Mouse (Mus musculus): Measurements from ENCODE around the gene Ptprd. TPM values are rescaled to one million over a fixed set of nuclear protein-coding genes. Genes with fewer than 3 reads are reported as not detected.

Gene Ptprd
- polyA plus RNA-seq, 1 experiment from 2014 or later: 10.0 TPM

GRCm38 (mm10) chr4:76889669-76890068 is 1322.1 kb downstream of the Ptprd start:
- H3K4me1 ChIP-seq (ENCODE audit: control insufficient read depth, insufficient read depth, low read length): no peaks in the 10 kb centered on the region
- H3K36me3 ChIP-seq (ENCODE audit: control insufficient read depth, insufficient read depth): no peaks in the 10 kb centered on the region
- H3K4me2 ChIP-seq (ENCODE audit: low read depth, low read length): no peak overlapping the region
- H3K4me3 ChIP-seq (ENCODE audit: low read length): no peak overlapping the region
- WGBS: 77% methylated on average over 1 of the region's 1 CpGs
- no peak overlapping the region for H3K9ac ChIP-seq (ENCODE audit: low read length)
- H3K27me3 ChIP-seq (ENCODE audit: control insufficient read depth, insufficient read depth, low read length): no peaks in the 10 kb centered on the region
- no peaks in the 10 kb centered on the region for H3K9me3 ChIP-seq (replicated peaks; ENCODE audit: control insufficient read depth, low read length)
- no peak overlapping the region for H3K27ac ChIP-seq (ENCODE audit: low read length)
- ATAC-seq (replicated peaks; ENCODE audit: extremely low read depth, insufficient read depth, low FRiP score): no peak

GRCm38 (mm10) chr4:76881610-76882009 is 1330.2 kb downstream of the Ptprd start:
- Histone ChIP-seq H3K4me2 (ENCODE audit: low read depth, low read length) (no peak overlapping the region), H3K9me3 (replicated peaks; ENCODE audit: control insufficient read depth, low read length) (no peaks in the 10 kb centered on the region), H3K36me3 (ENCODE audit: control insufficient read depth, insufficient read depth) (no peaks in the 10 kb centered on the region), H3K4me3 (ENCODE audit: low read length) (no peak overlapping the region), H3K9ac (ENCODE audit: low read length) (no peak overlapping the region), H3K27ac (ENCODE audit: low read length) (no peak overlapping the region), H3K27me3 (ENCODE audit: control insufficient read depth, insufficient read depth, low read length) (no peaks in the 10 kb centered on the region), H3K4me1 (ENCODE audit: control insufficient read depth, insufficient read depth, low read length) (no peaks in the 10 kb centered on the region)
- ATAC-seq (replicated peaks; ENCODE audit: extremely low read depth, insufficient read depth, low FRiP score): no peak
- 70% methylated on average over 3 of the region's 3 CpGs for WGBS

GRCm38 (mm10) chr4:76870971-76871370 is 1340.8 kb downstream of the Ptprd start:
- H3K4me2 ChIP-seq (ENCODE audit: low read depth, low read length): no peak overlapping the region
- H3K9me3 ChIP-seq (replicated peaks; ENCODE audit: control insufficient read depth, low read length): no peaks in the 10 kb centered on the region
- H3K27ac ChIP-seq (ENCODE audit: low read length): no peak overlapping the region
- H3K36me3 ChIP-seq (ENCODE audit: control insufficient read depth, insufficient read depth): no peaks in the 10 kb centered on the region
- no peak for ATAC-seq (replicated peaks; ENCODE audit: extremely low read depth, insufficient read depth, low FRiP score)
- H3K4me3 ChIP-seq (ENCODE audit: low read length): no peak overlapping the region
- H3K27me3 ChIP-seq (ENCODE audit: control insufficient read depth, insufficient read depth, low read length): no peaks in the 10 kb centered on the region
- H3K9ac ChIP-seq (ENCODE audit: low read length): no peak overlapping the region
- no peaks in the 10 kb centered on the region for H3K4me1 ChIP-seq (ENCODE audit: control insufficient read depth, insufficient read depth, low read length)
- 70% methylated on average over 1 of the region's 1 CpGs for WGBS

- Histone ChIP-seq H3K36me3 (ENCODE audit: control insufficient read depth, insufficient read depth) (no peaks in the 10 kb centered on the region), H3K9me3 (replicated peaks; ENCODE audit: control insufficient read depth, low read length) (no peaks in the 10 kb centered on the region), H3K27ac (ENCODE audit: low read length) (no peak overlapping the region), H3K27me3 (ENCODE audit: control insufficient read depth, insufficient read depth, low read length) (no peaks in the 10 kb centered on the region), H3K4me2 (ENCODE audit: low read depth, low read length) (no peak overlapping the region), H3K4me1 (ENCODE audit: control insufficient read depth, insufficient read depth, low read length) (no peaks in the 10 kb centered on the region), H3K9ac (ENCODE audit: low read length) (no peak overlapping the region), H3K4me3 (ENCODE audit: low read length) (no peak overlapping the region)
- WGBS: 66% methylated on average over 3 of the region's 3 CpGs
- ATAC-seq (replicated peaks; ENCODE audit: extremely low read depth, insufficient read depth, low FRiP score): no peak
Measured at GRCm38 (mm10) chr4:76865585-76865984, 1346.2 kb downstream of the Ptprd start.

GRCm38 (mm10) chr4:76846265-76846664 is 1365.5 kb downstream of the Ptprd start:
- H3K4me2 ChIP-seq (ENCODE audit: low read depth, low read length): no peak overlapping the region
- H3K9ac ChIP-seq (ENCODE audit: low read length): no peak overlapping the region
- H3K27me3 ChIP-seq (ENCODE audit: control insufficient read depth, insufficient read depth, low read length): no peaks in the 10 kb centered on the region
- ATAC-seq (replicated peaks; ENCODE audit: extremely low read depth, insufficient read depth, low FRiP score): no peak
- 73% methylated on average over 7 of the region's 7 CpGs for WGBS
- no peak overlapping the region for H3K4me3 ChIP-seq (ENCODE audit: low read length)
- no peaks in the 10 kb centered on the region for H3K36me3 ChIP-seq (ENCODE audit: control insufficient read depth, insufficient read depth)
- H3K4me1 ChIP-seq (ENCODE audit: control insufficient read depth, insufficient read depth, low read length): no peaks in the 10 kb centered on the region
- no peaks in the 10 kb centered on the region for H3K9me3 ChIP-seq (replicated peaks; ENCODE audit: control insufficient read depth, low read length)
- H3K27ac ChIP-seq (ENCODE audit: low read length): no peak overlapping the region

GRCm38 (mm10) chr4:76839016-76839415 is 1372.7 kb downstream of the Ptprd start:
- H3K9me3 ChIP-seq (replicated peaks; ENCODE audit: control insufficient read depth, low read length): no peaks in the 10 kb centered on the region
- no peak for ATAC-seq (replicated peaks; ENCODE audit: extremely low read depth, insufficient read depth, low FRiP score)
- no peak overlapping the region for H3K9ac ChIP-seq (ENCODE audit: low read length)
- no peaks in the 10 kb centered on the region for H3K36me3 ChIP-seq (ENCODE audit: control insufficient read depth, insufficient read depth)
- no peak overlapping the region for H3K4me2 ChIP-seq (ENCODE audit: low read depth, low read length)
- H3K27me3 ChIP-seq (ENCODE audit: control insufficient read depth, insufficient read depth, low read length): no peaks in the 10 kb centered on the region
- no peak overlapping the region for H3K27ac ChIP-seq (ENCODE audit: low read length)
- H3K4me1 ChIP-seq (ENCODE audit: control insufficient read depth, insufficient read depth, low read length): no peaks in the 10 kb centered on the region
- 68% methylated on average over 1 of the region's 1 CpGs for WGBS
- H3K4me3 ChIP-seq (ENCODE audit: low read length): no peak overlapping the region

- ATAC-seq (replicated peaks; ENCODE audit: extremely low read depth, insufficient read depth, low FRiP score): no peak
- Histone ChIP-seq H3K9me3 (replicated peaks; ENCODE audit: control insufficient read depth, low read length) (no peaks in the 10 kb centered on the region), H3K27ac (ENCODE audit: low read length) (no peak overlapping the region), H3K4me2 (ENCODE audit: low read depth, low read length) (no peak overlapping the region), H3K9ac (ENCODE audit: low read length) (no peak overlapping the region), H3K4me1 (ENCODE audit: control insufficient read depth, insufficient read depth, low read length) (no peaks in the 10 kb centered on the region), H3K27me3 (ENCODE audit: control insufficient read depth, insufficient read depth, low read length) (no peaks in the 10 kb centered on the region), H3K4me3 (ENCODE audit: low read length) (no peak overlapping the region), H3K36me3 (ENCODE audit: control insufficient read depth, insufficient read depth) (no peaks in the 10 kb centered on the region)
- 71% methylated on average over 2 of the region's 2 CpGs for WGBS
Measured at GRCm38 (mm10) chr4:76812138-76812537, 1399.6 kb downstream of the Ptprd start.

GRCm38 (mm10) chr4:76802708-76803107 is 1409.1 kb downstream of the Ptprd start:
- H3K27ac ChIP-seq (ENCODE audit: low read length): no peak overlapping the region
- H3K27me3 ChIP-seq (ENCODE audit: control insufficient read depth, insufficient read depth, low read length): no peaks in the 10 kb centered on the region
- H3K9ac ChIP-seq (ENCODE audit: low read length): no peak overlapping the region
- no peak overlapping the region for H3K4me2 ChIP-seq (ENCODE audit: low read depth, low read length)
- H3K4me3 ChIP-seq (ENCODE audit: low read length): no peak overlapping the region
- H3K4me1 ChIP-seq (ENCODE audit: control insufficient read depth, insufficient read depth, low read length): no peaks in the 10 kb centered on the region
- WGBS: 74% methylated on average over 4 of the region's 4 CpGs
- no peak for ATAC-seq (replicated peaks; ENCODE audit: extremely low read depth, insufficient read depth, low FRiP score)
- no peaks in the 10 kb centered on the region for H3K9me3 ChIP-seq (replicated peaks; ENCODE audit: control insufficient read depth, low read length)
- no peaks in the 10 kb centered on the region for H3K36me3 ChIP-seq (ENCODE audit: control insufficient read depth, insufficient read depth)

GRCm38 (mm10) chr4:76798010-76799007 is 1413.5 kb downstream of the Ptprd start:
- H3K9ac ChIP-seq (ENCODE audit: low read length): no peak overlapping the region
- H3K36me3 ChIP-seq (ENCODE audit: control insufficient read depth, insufficient read depth): no peaks in the 10 kb centered on the region
- H3K4me3 ChIP-seq (ENCODE audit: low read length): no peak overlapping the region
- no peak for ATAC-seq (replicated peaks; ENCODE audit: extremely low read depth, insufficient read depth, low FRiP score)
- no peaks in the 10 kb centered on the region for H3K27me3 ChIP-seq (ENCODE audit: control insufficient read depth, insufficient read depth, low read length)
- WGBS: 60% methylated on average over 9 of the region's 9 CpGs
- H3K27ac ChIP-seq (ENCODE audit: low read length): no peak overlapping the region
- no peak overlapping the region for H3K4me2 ChIP-seq (ENCODE audit: low read depth, low read length)
- no peaks in the 10 kb centered on the region for H3K9me3 ChIP-seq (replicated peaks; ENCODE audit: control insufficient read depth, low read length)
- no peaks in the 10 kb centered on the region for H3K4me1 ChIP-seq (ENCODE audit: control insufficient read depth, insufficient read depth, low read length)

Measured in heart, embryonic 16.5 days (tissue).